Mouse (Mus musculus) megakaryocyte, embryonic 14.5 days (primary cell): ENCODE results near the gene C8g. TPM values are rescaled to one million over a fixed set of nuclear protein-coding genes. Genes with fewer than 3 reads are reported as not detected.
A peak's percentile ranks its signal among the peaks of the same experiment; 100 is the strongest.

ENCODE experiments used
- H3K27me3 ChIP-seq: replicated peaks from 2 replicates; pipeline ENCODE3; 2012; ENCODE audit warnings: inconsistent platforms
- H3K36me3 ChIP-seq: replicated peaks from 2 replicates; pipeline ENCODE3; 2012; ENCODE audit warnings: low read length, inconsistent platforms, mixed read lengths
- H3K4me1 ChIP-seq: 2 replicates; pipeline ENCODE4 v1.6.1; 2012; ENCODE audit warnings: inconsistent platforms
- H3K4me3 ChIP-seq: replicated peaks from 2 replicates; pipeline ENCODE3; 2012; ENCODE audit warnings: moderate library complexity, mild to moderate bottlenecking, inconsistent platforms
- H3K9me3 ChIP-seq: 2 replicates; pipeline ENCODE4 v1.6.1; 2012; ENCODE audit warnings: inconsistent platforms
- FLI1 ChIP-seq: IDR thresholded peaks from 2 replicates; pipeline ENCODE4 v1.6.1; 2012; ENCODE audit warnings: low read length, inconsistent platforms, mixed read lengths
- GATA1 ChIP-seq: IDR thresholded peaks from 3 replicates; pipeline ENCODE4 v1.6.1; 2012; ENCODE audit warnings: mixed read lengths, low read length, inconsistent platforms, borderline replicate concordance
- polyA plus RNA-seq: library from polyadenylated mRNA; stranded (reverse); fragments of >175 nt; gene quantifications from 2 replicates; pipeline ENCODE4 v1.2.3, GENCODE M21; 2012; ENCODE audit warnings: low replicate concordance; ENCODE audit not compliant: insufficient read depth

The C8g gene
- polyA plus RNA-seq, 1 experiment, result 0.43 TPM

DNA sequence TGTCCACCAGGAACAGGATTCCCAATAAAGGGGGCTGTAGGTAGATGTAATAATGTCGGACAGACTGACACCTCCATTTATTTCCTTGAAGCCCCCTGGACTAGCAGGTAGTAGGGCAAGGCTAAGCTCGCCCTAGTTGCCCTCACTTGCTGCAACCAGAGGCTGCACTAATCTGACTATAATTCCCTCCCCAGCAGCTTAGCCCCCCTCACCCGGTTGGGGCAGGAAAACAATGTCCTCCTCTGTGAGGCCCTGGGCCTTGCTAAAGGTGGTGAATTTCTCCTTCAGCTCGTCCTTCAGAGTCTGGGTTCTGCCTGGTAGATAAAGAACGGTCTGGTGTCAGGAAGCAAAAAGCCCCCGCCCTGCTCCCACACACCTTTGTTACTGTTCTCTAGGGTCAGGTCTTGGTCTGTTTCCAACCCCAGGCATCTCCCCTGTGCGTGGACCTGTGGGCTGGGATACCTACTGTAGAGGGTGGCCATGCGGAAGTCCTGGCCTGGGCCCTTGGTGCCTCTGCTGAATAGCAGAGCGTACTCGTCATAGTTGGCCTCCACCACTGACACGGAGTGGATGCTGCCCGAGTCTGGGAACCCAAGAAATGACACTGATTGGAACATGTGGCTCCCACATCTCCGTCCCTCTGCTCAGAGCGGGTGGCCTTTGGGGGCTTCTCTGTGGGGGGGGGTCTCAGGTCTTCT, 33.8 kb downstream of the C8g start:
- H3K27me3 ChIP-seq, result peaks cover 39% of the 10 kb centered on the region
- no peak overlapping the region for H3K4me3 ChIP-seq
- TF ChIP-seq FLI1, result no peak
- no peak for TF ChIP-seq GATA1
- H3K9me3 ChIP-seq, result no peaks in the 10 kb centered on the region
- H3K36me3 ChIP-seq, result no peaks in the 10 kb centered on the region
- H3K4me1 ChIP-seq, result peaks cover 73% of the 10 kb centered on the region

DNA sequence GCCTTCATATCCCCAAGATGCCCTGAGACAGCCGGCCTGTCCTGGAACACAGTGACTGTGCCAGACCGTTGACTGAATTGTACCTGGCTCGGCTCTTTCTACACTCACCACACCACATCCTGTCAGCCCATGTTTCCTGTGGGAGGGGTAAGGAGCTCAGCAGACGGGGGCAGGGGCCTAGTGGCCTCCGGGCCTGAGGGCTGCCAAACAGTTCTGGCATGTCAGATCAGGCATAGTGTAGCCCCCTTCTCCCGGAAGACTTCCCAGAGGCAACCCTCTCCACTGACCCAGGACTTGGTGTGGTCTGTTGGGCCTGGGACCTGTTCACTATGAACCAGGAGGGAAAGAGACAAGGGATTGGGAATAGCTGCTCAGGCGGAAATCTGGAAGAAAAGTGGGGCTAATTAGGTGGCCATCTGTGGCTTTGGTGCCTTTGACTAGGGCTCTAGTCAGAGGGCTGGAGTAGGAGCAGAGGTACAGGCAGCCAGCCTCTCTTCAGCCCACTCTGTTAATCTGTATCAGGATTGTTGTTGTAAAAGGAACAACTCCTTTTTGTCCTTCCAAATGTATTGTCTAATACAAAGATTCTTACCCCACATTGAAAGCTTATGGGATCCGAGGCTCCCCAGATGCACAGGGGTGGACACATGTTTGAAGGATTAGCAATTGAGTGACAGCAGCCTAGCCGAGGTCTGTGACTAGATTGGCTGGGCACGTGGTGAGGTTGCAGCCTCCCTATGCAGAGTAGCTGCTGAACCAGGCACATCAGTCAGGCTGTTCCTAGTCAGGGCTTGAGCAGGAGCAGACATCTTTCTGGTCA, 35.5 kb downstream of the C8g start:
- H3K9me3 ChIP-seq, result no peaks in the 10 kb centered on the region
- H3K4me3 ChIP-seq, result peak overlapping the region; percentile 74
- no peaks in the 10 kb centered on the region for H3K36me3 ChIP-seq
- peaks cover 78% of the 10 kb centered on the region for H3K4me1 ChIP-seq
- TF ChIP-seq FLI1 (no peak), GATA1 (no peak)
- peaks cover 25% of the 10 kb centered on the region for H3K27me3 ChIP-seq

DNA sequence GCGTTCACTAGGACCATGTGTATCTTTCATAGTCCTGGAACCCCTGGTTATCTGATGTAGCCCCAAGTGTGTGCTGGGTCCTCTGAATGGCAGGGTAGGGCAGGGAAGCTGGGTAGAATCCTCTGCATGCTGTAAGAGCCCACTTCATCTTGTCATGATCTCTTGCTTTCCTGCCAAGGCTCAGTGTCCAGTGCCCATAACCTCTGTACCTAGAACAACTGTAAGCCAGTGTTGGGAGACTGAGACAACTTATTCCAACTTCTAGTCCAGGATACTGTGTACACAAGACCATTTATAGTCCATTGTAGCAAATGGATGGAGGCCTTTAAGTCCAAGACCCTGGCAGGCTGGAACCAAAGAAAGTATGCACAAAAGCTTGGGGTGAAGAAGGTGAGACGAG, 36.3 kb downstream of the C8g start:
- H3K27me3 ChIP-seq, result peaks cover 21% of the 10 kb centered on the region

GRCm38 (mm10) chr2:25463630-25464029, 37.9 kb downstream of the C8g start:
- TF ChIP-seq FLI1, result no peak
- TF ChIP-seq GATA1, result no peak
- no peak overlapping the region for H3K4me3 ChIP-seq
- H3K9me3 ChIP-seq, result no peaks in the 10 kb centered on the region
- H3K4me1 ChIP-seq, result peaks cover 78% of the 10 kb centered on the region
- H3K27me3 ChIP-seq, result peaks cover 5% of the 10 kb centered on the region
- peaks cover 14% of the 10 kb centered on the region for H3K36me3 ChIP-seq

More for the DNA sequence above, 36.3 kb downstream of the C8g start:
- H3K9me3 ChIP-seq, result no peaks in the 10 kb centered on the region
- H3K36me3 ChIP-seq, result no peaks in the 10 kb centered on the region
- peak overlapping the region; percentile 74 for H3K4me3 ChIP-seq
- TF ChIP-seq FLI1, result no peak
- TF ChIP-seq GATA1, result no peak
- peaks cover 79% of the 10 kb centered on the region for H3K4me1 ChIP-seq

DNA sequence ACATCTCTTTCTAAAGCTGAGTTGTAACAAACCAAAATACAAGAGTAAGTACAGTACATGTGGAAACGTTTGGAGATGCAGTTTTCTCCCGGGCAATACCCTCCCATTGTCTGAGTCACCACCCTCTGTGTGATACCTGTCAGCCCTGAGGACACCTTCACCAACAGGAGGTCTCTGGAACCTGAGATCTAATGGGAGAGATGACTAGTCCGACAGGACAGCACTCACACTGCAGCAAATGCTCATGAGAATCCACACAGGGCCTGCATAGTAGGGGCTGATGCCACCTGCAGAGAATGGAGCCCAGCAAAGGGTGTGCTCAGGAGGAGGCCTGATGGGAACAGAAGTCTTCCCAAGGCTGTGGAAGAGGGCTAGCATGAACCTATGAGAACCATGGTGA, 40.1 kb downstream of the C8g start:
- H3K4me1 ChIP-seq, result peaks cover 64% of the 10 kb centered on the region
- no peaks in the 10 kb centered on the region for H3K9me3 ChIP-seq
- H3K36me3 ChIP-seq, result peaks cover 33% of the 10 kb centered on the region
- no peak for TF ChIP-seq FLI1
- TF ChIP-seq GATA1, result no peak
- peak overlapping the region; percentile 99 for H3K4me3 ChIP-seq
- peaks cover 3% of the 10 kb centered on the region for H3K27me3 ChIP-seq

GRCm38 (mm10) chr2:25460551-25461309, 40.8 kb downstream of the C8g start, which contains the start of gene Paxx:
Gene Paxx, minus strand, starts transcription at chr2:25461094.
- H3K4me3 ChIP-seq, result peak within 1 kb of the TSS; percentile 99

GRCm38 (mm10) chr2:25460135-25460534, 41.4 kb downstream of the C8g start:
- no peak for TF ChIP-seq GATA1
- H3K27me3 ChIP-seq, result peaks cover 3% of the 10 kb centered on the region
- H3K4me3 ChIP-seq, result peak overlapping the region; percentile 99
- peaks cover 33% of the 10 kb centered on the region for H3K36me3 ChIP-seq
- no peaks in the 10 kb centered on the region for H3K9me3 ChIP-seq
- H3K4me1 ChIP-seq, result peaks cover 64% of the 10 kb centered on the region

More at GRCm38 (mm10) chr2:25460551-25461309, 40.8 kb downstream of the C8g start, which contains the start of gene Paxx:
- Histone ChIP-seq H3K4me1 (peaks cover 64% of the 10 kb centered on the region), H3K9me3 (no peaks in the 10 kb centered on the region), H3K27me3 (peaks cover 3% of the 10 kb centered on the region), H3K36me3 (peaks cover 33% of the 10 kb centered on the region)
- TF ChIP-seq FLI1, result no peak
- no peak for TF ChIP-seq GATA1

GRCm38 (mm10) chr2:25458911-25459310, 42.6 kb downstream of the C8g start:
- Histone ChIP-seq H3K4me1 (peaks cover 55% of the 10 kb centered on the region), H3K4me3 (no peak overlapping the region), H3K27me3 (peaks cover 3% of the 10 kb centered on the region), H3K36me3 (peaks cover 33% of the 10 kb centered on the region), H3K9me3 (no peaks in the 10 kb centered on the region)
- no peak for TF ChIP-seq FLI1
- TF ChIP-seq GATA1, result no peak

GRCm38 (mm10) chr2:25457022-25457896, 44.3 kb downstream of the C8g start:
- Histone ChIP-seq H3K27me3 (peaks cover 3% of the 10 kb centered on the region), H3K9me3 (no peaks in the 10 kb centered on the region), H3K4me1 (peaks cover 49% of the 10 kb centered on the region), H3K36me3 (peaks cover 33% of the 10 kb centered on the region), H3K4me3 (no peak overlapping the region)
- TF ChIP-seq FLI1 (no peak), GATA1 (no peak)
